Mouse (Mus musculus) heart, adult 2 months (tissue): ENCODE data around the gene Stpg3.

Source experiments
- CTCF ChIP-seq: fragments of 200-600 bp; IDR thresholded peaks from 2 replicates; pipeline ENCODE4 v1.8.1; 2022; ENCODE audit warnings: antibody characterized with exemption, mild to moderate bottlenecking, moderate library complexity
- EP300 ChIP-seq: fragments of 200-500 bp; IDR thresholded peaks from 2 replicates; pipeline ENCODE4 v1.6.1; 2011; ENCODE audit warnings: low read depth, low read length, control low read depth; ENCODE audit not compliant: insufficient read depth
- POLR2A ChIP-seq: fragments of 200-500 bp; IDR thresholded peaks from 2 replicates; pipeline ENCODE4 v1.6.1; 2011; ENCODE audit warnings: mild to moderate bottlenecking, low read depth, low read length, control low read depth; ENCODE audit not compliant: insufficient read depth

DNA sequence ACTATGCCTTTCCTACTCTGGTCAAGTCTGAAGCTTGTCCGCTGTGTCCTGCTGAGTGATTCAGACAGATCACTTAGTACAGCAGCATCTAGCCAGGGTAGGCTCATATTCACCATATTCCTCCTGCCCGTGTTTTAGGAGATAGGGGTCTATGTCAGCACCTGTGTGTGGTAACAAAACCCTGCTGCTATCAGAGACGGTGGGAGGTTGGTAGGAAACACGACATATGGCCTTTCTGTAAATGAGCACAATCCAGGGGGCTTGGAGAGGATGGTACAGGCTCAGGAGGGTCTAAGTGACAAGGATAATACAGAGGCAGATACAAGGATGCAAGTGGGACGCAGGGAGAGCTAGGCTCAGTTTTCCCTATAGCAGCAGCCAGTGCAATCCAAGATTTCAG is 15.1 kb upstream of the Stpg3 start:
- no peak for TF ChIP-seq CTCF
- TF ChIP-seq EP300 = no peak
- TF ChIP-seq POLR2A = no peak
